Mouse (Mus musculus): ENCODE results near the gene Lrrc29. TPM values are rescaled to one million over a fixed set of nuclear protein-coding genes. Genes with fewer than 3 reads are reported as not detected.
A peak's percentile ranks its signal among the peaks of the same experiment; 100 is the strongest.

Lrrc29 gene
- total and polyA plus RNA-seq, 2 experiments from 2014 or later, result 1.5 to 5.8 TPM

- Histone ChIP-seq H3K9ac (replicated peaks; ENCODE audit: low read depth, low read length) (no peak overlapping the region), H3K4me1 (ENCODE audit: control insufficient read depth, insufficient read depth) (peaks cover 50% of the 10 kb centered on the region), H3K27me3 (ENCODE audit: control insufficient read depth, insufficient read depth, low read length) (no peaks in the 10 kb centered on the region), H3K9me3 (replicated peaks; ENCODE audit: control insufficient read depth, low read length) (no peaks in the 10 kb centered on the region), H3K4me2 (ENCODE audit: low read depth, low read length) (no peak overlapping the region), H3K27ac (ENCODE audit: low read depth) (no peak overlapping the region), H3K36me3 (replicated peaks; ENCODE audit: control insufficient read depth, insufficient read depth, low read length) (peaks cover 12% of the 10 kb centered on the region), H3K4me3 (ENCODE audit: low read depth, low read length) (no peak overlapping the region)
- DNase-seq (ENCODE audit: low spot score) (no peak), ATAC-seq (ENCODE audit: insufficient read depth, low read depth) (no peak)
- WGBS, result 80% methylated on average over 4 of the region's 4 CpGs
- no peak for TF ChIP-seq CTCF (IDR thresholded peaks at IDR 0.05; ENCODE audit: low read depth)
- TF ChIP-seq EP300 (IDR thresholded peaks at IDR 0.05; ENCODE audit: low read depth), result no peak
Observed at GRCm38 (mm10) chr8:105342768-105343167, 16.7 kb upstream of the Lrrc29 start.

- Histone ChIP-seq H3K9ac (replicated peaks; ENCODE audit: low read depth, low read length) (no peak overlapping the region), H3K9me3 (replicated peaks; ENCODE audit: control insufficient read depth, low read length) (no peaks in the 10 kb centered on the region), H3K36me3 (replicated peaks; ENCODE audit: control insufficient read depth, insufficient read depth, low read length) (peaks cover 25% of the 10 kb centered on the region), H3K4me2 (ENCODE audit: low read depth, low read length) (no peak overlapping the region), H3K27ac (ENCODE audit: low read depth) (peak overlapping the region; percentile 50), H3K4me1 (ENCODE audit: control insufficient read depth, insufficient read depth) (peaks cover 48% of the 10 kb centered on the region), H3K4me3 (ENCODE audit: low read depth, low read length) (no peak overlapping the region), H3K27me3 (ENCODE audit: control insufficient read depth, insufficient read depth, low read length) (no peaks in the 10 kb centered on the region)
- DNase-seq (ENCODE audit: low spot score) (no peak), ATAC-seq (ENCODE audit: insufficient read depth, low read depth) (no peak)
- no peak for TF ChIP-seq CTCF (IDR thresholded peaks at IDR 0.05; ENCODE audit: low read depth)
- no peak for TF ChIP-seq EP300 (IDR thresholded peaks at IDR 0.05; ENCODE audit: low read depth)
- 15% methylated on average over 8 of the region's 8 CpGs for WGBS
Observed at GRCm38 (mm10) chr8:105341399-105341798, 15.3 kb upstream of the Lrrc29 start.

- no peak for ATAC-seq (ENCODE audit: insufficient read depth, low read depth)
- no peak overlapping the region for H3K4me3 ChIP-seq (ENCODE audit: low read depth, low read length)
- no peak for TF ChIP-seq EP300 (IDR thresholded peaks at IDR 0.05; ENCODE audit: low read depth)
- no peak for TF ChIP-seq CTCF (IDR thresholded peaks at IDR 0.05; ENCODE audit: low read depth)
- H3K4me1 ChIP-seq (ENCODE audit: control insufficient read depth, insufficient read depth), result peaks cover 35% of the 10 kb centered on the region
- no peaks in the 10 kb centered on the region for H3K9me3 ChIP-seq (replicated peaks; ENCODE audit: control insufficient read depth, low read length)
- no peak overlapping the region for H3K4me2 ChIP-seq (ENCODE audit: low read depth, low read length)
- H3K27me3 ChIP-seq (ENCODE audit: control insufficient read depth, insufficient read depth, low read length), result no peaks in the 10 kb centered on the region
- WGBS, result 43% methylated on average over 6 of the region's 6 CpGs
- H3K27ac ChIP-seq (ENCODE audit: low read depth), result peak overlapping the region; percentile 17
- peaks cover 38% of the 10 kb centered on the region for H3K36me3 ChIP-seq (replicated peaks; ENCODE audit: control insufficient read depth, insufficient read depth, low read length)
- no peak for DNase-seq (ENCODE audit: low spot score)
- no peak overlapping the region for H3K9ac ChIP-seq (replicated peaks; ENCODE audit: low read depth, low read length)
Observed at GRCm38 (mm10) chr8:105339886-105340635, 14.0 kb upstream of the Lrrc29 start.

- ATAC-seq (ENCODE audit: insufficient read depth, low read depth) (no peak), DNase-seq (ENCODE audit: low spot score) (no peak)
- H3K9ac ChIP-seq (replicated peaks; ENCODE audit: low read depth, low read length), result 0 out of 2 replicates have a peak overlapping the region, but pooled peaks have one; percentile 9
- no peaks in the 10 kb centered on the region for H3K9me3 ChIP-seq (replicated peaks; ENCODE audit: control insufficient read depth, low read length)
- H3K27ac ChIP-seq (ENCODE audit: low read depth), result peak overlapping the region; percentile 30; the same call in 1 of the 2 replicates
- no peak overlapping the region for H3K4me2 ChIP-seq (ENCODE audit: low read depth, low read length)
- 19% methylated on average over 4 of the region's 4 CpGs for WGBS
- no peaks in the 10 kb centered on the region for H3K27me3 ChIP-seq (ENCODE audit: control insufficient read depth, insufficient read depth, low read length)
- no peak for TF ChIP-seq CTCF (IDR thresholded peaks at IDR 0.05; ENCODE audit: low read depth)
- no peak for TF ChIP-seq EP300 (IDR thresholded peaks at IDR 0.05; ENCODE audit: low read depth)
- H3K4me1 ChIP-seq (ENCODE audit: control insufficient read depth, insufficient read depth), result peaks cover 30% of the 10 kb centered on the region
- H3K36me3 ChIP-seq (replicated peaks; ENCODE audit: control insufficient read depth, insufficient read depth, low read length), result peaks cover 48% of the 10 kb centered on the region
- no peak overlapping the region for H3K4me3 ChIP-seq (ENCODE audit: low read depth, low read length)
Observed at GRCm38 (mm10) chr8:105338992-105339391, 12.9 kb upstream of the Lrrc29 start.

- TF ChIP-seq EP300 (IDR thresholded peaks at IDR 0.05; ENCODE audit: low read depth) (no peak), CTCF (IDR thresholded peaks at IDR 0.05; ENCODE audit: low read depth) (no peak)
- ATAC-seq (ENCODE audit: insufficient read depth, low read depth) (no peak), DNase-seq (ENCODE audit: low spot score) (no peak)
- Histone ChIP-seq H3K27me3 (ENCODE audit: control insufficient read depth, insufficient read depth, low read length) (no peaks in the 10 kb centered on the region), H3K9ac (replicated peaks; ENCODE audit: low read depth, low read length) (no peak overlapping the region), H3K9me3 (replicated peaks; ENCODE audit: control insufficient read depth, low read length) (no peaks in the 10 kb centered on the region), H3K4me3 (ENCODE audit: low read depth, low read length) (no peak overlapping the region), H3K36me3 (replicated peaks; ENCODE audit: control insufficient read depth, insufficient read depth, low read length) (peaks cover 71% of the 10 kb centered on the region), H3K4me1 (ENCODE audit: control insufficient read depth, insufficient read depth) (peaks cover 29% of the 10 kb centered on the region), H3K27ac (ENCODE audit: low read depth) (no peak overlapping the region), H3K4me2 (ENCODE audit: low read depth, low read length) (no peak overlapping the region)
- WGBS, result 79% methylated on average over 32 of the region's 32 CpGs
Observed at GRCm38 (mm10) chr8:105336373-105337130, 10.5 kb upstream of the Lrrc29 start.

All from heart, postnatal 0 days (tissue).